Mouse (Mus musculus) induced T-regulatory cell, adult 2 months (primary cell): Measurements from ENCODE around the gene Hist1h2bh.
"Not testable (repeated sequence)": the region's sequence is repeated elsewhere in the genome, so short reads cannot be mapped to it uniquely, and the experiment has no call there.

Source experiments
- DNase-seq: peaks from one replicate; pipeline ENCODE4 v3.0.0-alpha.2; 2012; ENCODE audit warnings: low read depth

Hist1h2bh gene

DNA sequence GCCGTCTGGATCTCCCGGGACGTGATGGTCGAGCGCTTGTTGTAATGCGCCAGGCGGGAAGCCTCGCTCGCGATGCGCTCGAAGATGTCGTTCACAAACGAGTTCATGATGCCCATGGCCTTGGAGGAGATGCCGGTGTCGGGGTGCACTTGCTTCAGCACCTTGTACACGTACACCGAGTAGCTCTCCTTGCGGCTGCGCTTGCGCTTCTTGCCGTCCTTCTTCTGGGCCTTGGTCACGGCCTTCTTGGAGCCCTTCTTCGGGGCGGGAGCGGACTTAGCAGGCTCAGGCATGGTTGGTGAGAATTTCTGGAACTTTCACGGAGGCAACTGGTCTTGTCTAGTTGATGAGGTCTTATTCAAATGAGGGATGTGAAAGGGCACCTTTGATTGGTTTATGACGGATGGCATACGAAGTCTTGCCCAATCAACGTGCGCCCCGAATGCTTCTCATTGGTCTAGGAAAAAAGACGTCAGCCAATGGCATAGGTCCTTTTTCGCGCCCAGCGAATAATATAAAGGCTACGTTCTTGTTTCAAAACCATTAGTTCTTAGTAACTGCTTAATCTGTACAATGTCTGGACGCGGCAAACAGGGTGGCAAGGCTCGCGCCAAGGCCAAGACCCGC, 30.8 kb upstream of the Hist1h2bh start, which contains the start of the genes Hist1h2bf and Hist1h2ad:
Gene Hist1h2bf (minus strand): TSS at position 299 of the 627 bp plus-strand sequence.
Gene Hist1h2ad (plus strand): TSS at position 484 of the 627 bp plus-strand sequence.
- DNase-seq: peak; percentile 98

DNA sequence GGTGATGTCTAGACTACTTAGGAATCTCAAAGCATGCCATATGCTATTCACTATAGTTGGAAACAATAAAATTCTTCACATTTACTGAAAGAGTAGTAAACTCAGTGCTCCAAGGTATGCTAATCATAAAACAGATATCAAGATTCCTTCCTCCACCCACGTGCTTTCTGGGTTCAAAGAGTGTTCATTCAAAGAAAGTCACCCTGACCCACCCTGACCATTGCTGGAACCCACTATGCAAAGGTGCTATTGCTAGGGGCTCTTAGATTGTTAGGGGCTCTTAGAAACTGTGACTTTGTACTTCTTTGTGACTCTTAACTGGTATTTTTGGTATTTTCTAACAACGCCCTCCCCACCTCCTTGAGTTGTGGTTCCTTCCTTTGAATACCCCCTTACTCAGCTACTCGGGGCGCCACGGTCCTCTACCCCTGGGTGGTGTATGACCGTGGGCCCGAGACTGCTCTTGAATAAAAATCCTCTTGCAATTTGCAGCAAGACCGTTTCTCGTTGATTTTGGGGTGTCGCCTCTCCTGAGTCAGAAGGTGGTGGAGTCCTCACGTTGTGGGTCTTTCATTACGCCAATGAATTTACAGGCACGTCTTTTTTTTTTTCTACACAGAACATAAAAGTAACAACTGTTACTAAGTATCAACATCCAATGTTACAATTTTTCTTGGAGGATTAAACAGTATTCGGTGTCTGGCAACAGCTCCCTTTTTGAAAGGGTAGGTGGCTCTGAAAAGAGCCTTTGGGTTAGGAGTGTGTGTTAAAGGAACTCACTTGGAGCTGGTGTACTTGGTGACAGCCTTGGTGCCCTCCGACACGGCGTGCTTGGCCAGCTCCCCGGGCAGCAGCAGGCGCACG, 30.1 kb upstream of the Hist1h2bh start:
- DNase-seq: peak; percentile 58

DNA sequence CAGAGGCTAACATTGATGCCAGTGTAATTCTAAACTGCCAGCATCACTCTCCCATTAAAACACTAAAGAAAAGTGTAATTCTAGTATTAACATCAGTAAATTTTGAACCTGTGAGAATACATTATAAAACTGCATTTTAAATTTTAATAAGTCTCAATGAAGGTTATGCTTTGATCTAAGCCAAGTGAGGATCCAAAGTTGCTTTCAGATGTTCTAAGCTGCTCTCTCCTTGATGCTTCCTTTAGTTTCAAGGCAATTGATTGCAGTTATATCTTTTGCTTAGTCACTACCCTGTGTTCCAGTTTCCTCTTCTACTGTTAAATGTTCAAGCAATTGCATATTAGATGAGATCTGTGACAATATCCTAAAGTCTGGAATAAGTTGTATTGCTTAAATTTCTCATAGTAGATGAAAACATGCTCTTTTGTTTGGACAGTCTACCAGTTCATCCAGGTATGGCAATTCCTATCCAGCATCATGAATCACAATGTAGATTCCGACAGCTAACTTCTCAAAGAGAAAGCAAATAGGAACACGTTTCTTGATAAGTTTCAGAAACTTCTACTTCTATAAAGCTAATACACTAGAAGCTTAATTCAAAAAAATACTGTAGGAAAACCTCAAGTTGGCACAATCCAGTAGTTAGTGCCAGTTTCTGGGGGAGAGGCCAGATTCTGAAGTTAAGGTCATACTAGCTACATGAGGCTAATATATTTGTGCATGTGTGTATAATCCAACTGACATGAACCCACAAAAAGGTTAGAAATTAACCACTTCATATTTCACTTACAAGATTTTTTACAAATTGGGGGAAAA, 29.2 kb upstream of the Hist1h2bh start:
- DNase-seq: peak; percentile 58

DNA sequence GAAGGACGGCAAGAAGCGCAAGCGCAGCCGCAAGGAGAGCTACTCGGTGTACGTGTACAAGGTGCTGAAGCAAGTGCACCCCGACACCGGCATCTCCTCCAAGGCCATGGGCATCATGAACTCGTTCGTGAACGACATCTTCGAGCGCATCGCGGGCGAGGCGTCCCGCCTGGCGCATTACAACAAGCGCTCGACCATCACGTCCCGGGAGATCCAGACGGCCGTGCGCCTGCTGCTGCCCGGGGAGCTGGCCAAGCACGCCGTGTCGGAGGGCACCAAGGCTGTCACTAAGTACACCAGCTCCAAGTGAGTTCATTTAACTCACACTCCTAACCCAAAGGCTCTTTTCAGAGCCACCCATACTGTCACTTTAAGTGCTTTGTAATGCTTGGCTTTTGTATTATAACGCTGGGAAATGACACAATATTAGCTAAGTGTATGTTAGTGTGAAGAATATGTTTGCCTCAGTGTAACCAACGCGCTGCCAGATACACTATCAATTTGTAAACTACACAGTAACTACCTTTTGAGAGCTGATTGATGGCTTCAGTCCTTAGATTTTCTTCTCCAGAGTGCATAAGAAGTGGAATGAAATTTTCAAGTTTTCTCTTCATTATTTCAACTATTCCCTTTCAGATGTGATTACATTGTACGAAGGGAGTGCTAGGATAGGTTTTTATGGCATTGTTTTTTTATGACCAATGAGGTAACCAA, 28.5 kb upstream of the Hist1h2bh start:
- DNase-seq: peak; percentile 74

DNA sequence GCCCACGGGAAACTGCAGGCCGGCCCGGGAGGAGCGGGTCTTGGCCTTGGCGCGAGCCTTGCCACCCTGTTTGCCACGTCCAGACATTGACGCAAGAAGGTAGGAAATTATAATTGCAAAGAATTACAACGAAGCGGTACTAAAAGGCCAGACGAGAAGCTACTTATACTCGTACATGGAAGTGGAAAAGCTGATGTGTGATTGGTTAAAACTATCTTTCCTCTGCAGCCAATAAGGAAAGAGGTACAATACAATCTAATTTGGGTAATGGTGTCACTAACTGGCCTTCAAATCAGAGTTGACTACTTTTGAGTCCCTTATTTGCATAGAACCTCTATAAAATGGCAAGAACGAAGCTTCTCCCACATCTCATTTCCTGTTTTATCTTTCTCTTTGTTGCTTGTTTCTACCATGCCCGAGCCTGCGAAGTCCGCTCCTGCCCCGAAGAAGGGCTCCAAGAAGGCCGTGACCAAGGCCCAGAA, 27.9 kb upstream of the Hist1h2bh start, which contains the start of the genes Hist1h2ae and Hist1h2bg:
Gene Hist1h2ae (minus strand): TSS at position 199 of the 482 bp plus-strand sequence.
Gene Hist1h2bg (plus strand): TSS at position 375 of the 482 bp plus-strand sequence.
- peak; percentile 94 for DNase-seq

DNA sequence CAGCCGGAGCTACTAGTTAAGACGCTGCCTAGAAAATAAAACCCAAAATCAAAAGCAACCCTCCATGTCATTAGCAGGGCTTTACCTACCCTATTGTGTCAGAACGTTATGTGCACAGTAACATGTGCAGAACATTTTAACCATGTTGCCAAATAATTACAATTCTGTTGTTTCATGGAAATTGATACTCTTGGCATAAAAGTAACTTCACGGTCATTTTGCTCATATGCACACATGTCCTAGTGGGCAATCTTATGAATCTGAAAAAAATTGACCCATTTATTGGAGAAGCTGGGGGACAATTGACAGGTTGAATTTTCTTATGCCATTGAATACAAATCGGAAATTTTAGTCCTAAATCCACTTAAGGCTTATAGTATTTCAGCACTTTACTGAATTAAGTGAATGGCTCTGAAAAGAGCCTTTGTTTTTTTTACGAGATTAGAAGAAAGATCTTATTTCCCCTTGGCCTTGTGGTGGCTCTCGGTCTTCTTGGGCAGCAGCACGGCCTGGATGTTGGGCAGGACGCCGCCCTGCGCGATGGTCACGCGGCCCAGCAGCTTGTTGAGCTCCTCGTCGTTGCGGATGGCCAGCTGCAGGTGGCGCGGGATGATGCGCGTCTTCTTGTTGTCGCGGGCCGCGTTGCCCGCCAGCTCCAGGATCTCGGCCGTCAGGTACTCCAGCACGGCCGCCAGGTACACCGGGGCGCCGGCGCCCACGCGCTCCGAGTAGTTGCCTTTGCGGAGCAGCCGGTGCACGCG, 27.2 kb upstream of the Hist1h2bh start:
- peak; percentile 66 for DNase-seq

DNA sequence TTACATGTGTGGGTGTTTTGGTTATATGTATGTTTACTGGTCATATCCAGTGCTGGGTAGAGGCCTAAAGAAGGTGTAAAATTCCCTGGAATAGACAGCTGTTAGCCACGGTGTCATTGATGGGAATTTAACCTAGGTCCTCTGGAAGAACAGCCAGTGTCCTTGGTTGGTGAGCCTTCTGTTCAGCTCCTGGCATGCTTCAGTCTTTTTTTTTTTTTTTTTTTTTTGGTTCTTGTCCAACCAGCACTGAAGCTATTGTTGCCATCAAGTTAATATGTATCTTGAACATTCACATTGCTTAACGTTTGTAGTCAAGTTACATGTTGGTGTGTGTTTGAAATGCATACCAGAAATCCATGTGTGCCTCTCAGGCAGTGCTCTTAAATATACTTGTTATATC, 21.3 kb upstream of the Hist1h2bh start:
- DNase-seq: no peak

DNA sequence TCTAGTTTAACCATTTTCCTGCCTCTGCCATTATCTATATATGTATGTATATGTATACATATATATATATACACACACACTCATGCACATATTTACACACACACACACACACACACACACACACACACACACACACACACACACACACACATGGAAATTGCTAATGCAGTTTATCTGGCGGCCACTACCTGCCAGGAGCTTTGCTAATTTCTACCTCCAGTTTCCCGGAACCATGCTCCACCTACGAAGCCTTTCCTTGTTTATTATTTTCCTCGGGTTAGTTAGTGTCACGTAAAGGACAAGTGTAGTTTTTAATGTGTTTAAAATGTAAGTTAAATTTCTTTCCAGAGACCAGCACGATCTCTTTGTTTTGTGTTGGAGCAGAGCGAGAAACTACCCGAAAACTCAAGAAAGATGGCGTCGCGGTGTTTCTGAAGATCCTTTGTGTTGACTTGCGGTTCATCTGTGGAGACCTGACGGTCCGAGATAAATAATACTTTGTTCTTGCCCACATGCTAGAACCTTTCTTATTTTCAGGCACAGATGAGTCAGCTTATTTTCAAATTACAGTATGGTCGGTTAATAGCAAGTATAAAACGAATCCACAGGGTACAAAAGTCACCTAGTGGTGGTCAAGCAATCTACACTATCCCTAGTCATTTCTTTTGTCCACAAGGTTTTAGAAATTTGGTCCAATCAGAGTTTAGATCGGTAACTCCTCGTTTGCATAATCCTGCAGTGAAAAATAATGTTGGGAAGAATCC, 19.7 kb upstream of the Hist1h2bh start:
- DNase-seq: peak; percentile 81

DNA sequence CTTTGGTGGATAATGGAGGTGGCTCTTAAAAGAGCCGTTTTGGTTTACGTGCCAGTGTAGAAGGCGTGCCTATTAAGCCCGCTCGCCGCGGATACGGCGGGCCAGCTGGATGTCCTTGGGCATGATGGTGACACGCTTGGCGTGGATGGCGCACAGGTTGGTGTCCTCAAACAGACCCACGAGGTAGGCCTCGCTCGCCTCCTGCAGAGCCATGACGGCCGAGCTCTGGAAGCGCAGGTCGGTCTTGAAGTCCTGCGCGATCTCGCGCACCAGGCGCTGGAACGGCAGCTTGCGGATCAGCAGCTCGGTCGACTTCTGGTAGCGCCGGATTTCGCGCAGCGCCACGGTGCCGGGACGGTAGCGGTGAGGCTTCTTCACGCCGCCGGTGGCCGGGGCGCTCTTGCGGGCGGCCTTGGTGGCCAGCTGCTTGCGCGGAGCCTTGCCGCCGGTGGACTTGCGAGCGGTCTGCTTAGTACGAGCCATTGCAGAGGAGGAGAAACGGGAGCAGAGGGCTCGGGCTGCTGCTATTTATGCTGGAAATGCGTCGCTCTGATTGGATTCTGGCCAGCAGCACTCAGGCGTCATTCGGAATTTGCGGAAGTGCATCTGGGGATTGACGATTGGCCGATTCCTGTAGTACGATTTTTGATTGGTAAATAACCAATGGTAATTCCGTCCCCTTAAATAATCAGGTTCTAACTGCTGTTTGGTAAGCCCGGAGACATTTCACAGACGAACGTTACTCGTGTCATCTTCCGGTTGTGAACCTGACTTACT, 18.9 kb upstream of the Hist1h2bh start, which contains the start of gene Hist1h3e:
Gene Hist1h3e (minus strand): TSS at position 487 of the 777 bp plus-strand sequence.
- peak; percentile 97 for DNase-seq

DNA sequence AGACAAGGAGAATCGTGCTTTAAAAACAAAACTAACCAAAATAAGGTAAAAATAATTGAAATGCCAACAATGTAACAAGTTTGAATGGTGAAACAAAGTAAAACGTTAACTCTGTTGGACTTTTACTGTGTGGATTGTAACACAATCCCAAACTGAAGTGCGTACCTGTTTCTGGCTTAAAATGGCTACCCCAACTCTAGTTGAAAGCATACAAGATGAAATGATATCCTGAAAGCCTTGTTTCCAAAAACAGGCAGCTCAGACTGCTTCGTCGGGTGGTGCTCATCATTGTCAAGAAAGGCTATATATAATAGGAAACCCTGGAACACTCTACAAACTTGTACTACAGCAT, 18.3 kb upstream of the Hist1h2bh start:
- not testable (repeated sequence) for DNase-seq

DNA sequence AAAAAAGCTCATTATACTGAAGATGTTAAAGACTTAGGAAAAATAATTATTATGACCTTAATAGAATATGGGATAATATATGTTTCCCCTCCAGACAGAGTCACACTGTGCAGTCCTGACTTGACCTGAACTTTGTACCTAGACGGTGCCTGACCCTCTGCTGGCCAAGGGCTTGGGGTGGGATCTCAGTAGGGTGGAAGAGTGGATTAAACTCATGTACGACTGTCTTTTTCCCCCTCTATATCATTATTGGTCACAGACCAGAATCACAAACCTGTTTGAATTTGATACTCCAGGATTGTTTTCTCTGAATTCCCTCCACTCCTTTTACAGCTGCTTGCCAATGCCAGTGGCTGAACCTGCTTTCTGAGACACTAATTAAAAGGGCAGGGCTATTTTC, 17.5 kb upstream of the Hist1h2bh start:
- DNase-seq: not testable (repeated sequence)

DNA sequence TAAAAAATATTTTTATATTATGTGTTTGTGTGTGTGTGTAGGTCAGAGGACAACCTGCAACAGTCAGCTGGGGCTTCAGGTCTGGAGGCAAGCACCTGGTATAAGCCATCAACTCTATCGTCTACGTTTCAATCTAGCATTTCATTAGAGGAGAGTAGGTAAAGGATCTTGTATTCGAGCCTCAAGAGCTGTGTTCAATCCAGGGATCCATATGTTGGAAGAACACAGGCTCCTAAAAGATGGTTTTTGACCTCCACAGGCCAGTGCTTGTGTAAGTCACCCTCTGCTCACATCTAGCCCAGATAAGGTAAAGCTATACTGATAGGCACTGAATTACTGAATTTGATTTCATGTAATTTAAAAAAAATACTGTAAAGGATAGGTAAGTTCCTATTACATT, 13.7 kb upstream of the Hist1h2bh start:
- DNase-seq: no peak

DNA sequence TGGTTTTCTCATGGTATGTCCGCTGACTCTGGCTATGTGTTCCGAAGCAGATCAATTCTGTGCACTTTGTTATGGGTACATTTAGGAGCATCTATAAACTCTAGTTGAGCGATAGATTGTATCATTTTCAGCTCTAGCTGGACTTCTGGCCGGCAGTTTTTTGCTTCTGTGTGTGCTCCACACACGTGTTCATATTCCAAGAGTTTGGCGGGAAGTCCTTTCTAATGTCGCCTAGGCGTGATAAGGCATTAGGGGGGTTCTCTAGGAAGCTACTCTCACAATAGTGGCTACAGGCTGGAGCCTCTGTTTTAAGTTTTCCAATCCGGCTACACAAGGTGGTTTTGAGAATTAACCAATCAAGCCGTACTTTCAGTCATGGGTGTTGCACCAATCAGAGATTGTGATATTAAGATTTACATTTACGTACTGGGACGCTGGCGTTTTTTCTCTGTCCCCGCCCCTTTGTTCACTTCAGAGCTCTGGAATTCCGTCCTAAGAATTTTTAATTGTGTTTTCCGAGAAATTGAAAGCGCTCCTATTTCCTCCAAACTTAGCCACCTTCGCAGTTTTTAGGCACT, 12.7 kb upstream of the Hist1h2bh start:
- DNase-seq: peak; percentile 91

DNA sequence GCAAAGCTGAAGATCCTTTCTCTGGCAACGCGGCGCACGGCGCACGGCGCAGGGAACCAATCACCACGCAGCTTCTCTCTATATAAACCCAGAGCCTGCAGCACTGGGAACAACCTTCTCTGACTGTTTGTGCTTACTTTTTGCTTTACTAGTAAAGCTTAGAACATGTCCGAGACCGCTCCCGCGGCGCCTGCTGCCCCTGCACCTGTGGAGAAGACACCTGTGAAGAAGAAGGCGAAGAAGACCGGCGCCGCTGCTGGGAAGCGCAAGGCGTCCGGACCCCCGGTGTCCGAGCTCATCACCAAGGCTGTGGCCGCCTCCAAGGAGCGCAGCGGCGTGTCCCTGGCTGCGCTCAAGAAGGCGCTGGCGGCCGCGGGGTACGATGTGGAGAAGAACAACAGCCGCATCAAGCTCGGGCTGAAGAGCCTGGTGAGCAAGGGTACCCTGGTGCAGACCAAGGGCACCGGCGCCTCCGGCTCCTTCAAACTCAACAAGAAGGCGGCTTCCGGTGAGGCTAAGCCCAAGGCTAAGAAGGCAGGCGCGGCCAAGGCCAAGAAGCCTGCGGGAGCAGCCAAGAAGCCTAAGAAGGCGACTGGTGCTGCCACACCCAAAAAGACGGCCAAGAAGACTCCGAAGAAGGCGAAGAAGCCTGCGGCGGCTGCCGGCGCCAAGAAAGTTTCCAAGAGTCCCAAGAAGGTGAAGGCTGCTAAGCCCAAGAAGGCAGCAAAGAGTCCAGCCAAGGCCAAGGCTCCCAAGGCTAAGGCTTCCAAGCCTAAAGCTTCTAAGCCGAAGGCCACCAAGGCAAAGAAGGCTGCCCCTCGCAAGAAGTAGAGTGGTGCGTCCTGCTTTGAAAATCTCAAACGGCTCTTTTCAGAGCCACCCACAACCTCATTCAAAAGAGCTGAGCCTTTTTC, 12.0 kb upstream of the Hist1h2bh start:
- peak; percentile 88 for DNase-seq

DNA sequence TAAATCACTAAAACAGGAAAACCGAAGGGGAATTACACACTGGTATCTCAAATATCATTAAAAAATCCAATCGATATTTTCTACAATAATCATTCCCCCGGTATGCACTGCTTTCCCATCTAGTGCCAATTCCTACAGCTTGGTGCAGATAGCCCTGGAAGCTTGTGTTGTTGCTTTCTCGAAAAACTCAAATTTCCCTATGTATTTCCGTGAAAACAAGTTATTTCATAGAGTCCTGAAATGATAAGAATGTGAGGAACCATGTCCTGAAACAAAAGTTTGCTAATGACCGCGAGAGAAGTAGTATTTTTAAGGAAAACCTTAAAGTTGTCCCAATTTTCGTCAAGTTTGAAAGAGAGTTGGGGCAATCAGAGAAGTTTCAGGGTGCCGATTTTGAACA, 11.2 kb upstream of the Hist1h2bh start:
- DNase-seq: no peak

DNA sequence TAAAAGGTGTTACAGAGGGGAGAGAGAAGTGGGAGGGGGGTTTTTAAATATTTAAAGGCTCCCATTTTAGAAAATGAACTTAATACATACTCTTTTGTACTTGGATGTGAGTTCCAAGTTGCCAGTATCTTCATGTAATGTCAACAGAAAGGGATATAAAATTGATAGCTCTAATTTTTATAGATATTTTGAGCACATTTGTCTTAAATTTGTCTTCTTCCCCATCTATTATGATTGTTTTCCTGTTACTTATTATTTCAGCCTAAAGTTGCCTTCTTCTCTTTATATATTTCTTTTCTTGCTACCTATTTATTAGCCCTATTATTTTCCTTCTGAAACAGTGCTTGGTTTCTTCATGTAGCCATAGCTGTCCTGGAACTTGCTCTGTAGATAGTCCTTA, 9.8 kb upstream of the Hist1h2bh start, which contains the start of gene Hist1h1d:
Gene Hist1h1d (plus strand): TSS at position 301 of the 400 bp plus-strand sequence.
- DNase-seq: no peak
